Mouse (Mus musculus) embryonic fibroblast, embryonic 13.5 days (primary cell): Measurements from ENCODE around the gene Tpm3. TPM values are rescaled to one million over a fixed set of nuclear protein-coding genes. Genes with fewer than 3 reads are reported as not detected.

Experiments used
- H3K27ac ChIP-seq: 2 replicates; pipeline ENCODE4 v1.5.1; 2012; ENCODE audit warnings: low read length, control low read depth, inconsistent platforms; ENCODE audit not compliant: insufficient read depth
- H3K4me1 ChIP-seq: 2 replicates; pipeline ENCODE4 v1.6.1; 2011; ENCODE audit warnings: low read length; ENCODE audit not compliant: control insufficient read depth, insufficient read depth
- H3K4me3 ChIP-seq: 2 replicates; pipeline ENCODE4 v1.5.1; 2011; ENCODE audit warnings: mild to moderate bottlenecking, control low read depth, low read length; ENCODE audit not compliant: insufficient read depth
- CTCF ChIP-seq: IDR thresholded peaks from 2 replicates; pipeline ENCODE4 v1.5.1; 2011; ENCODE audit warnings: mild to moderate bottlenecking, control low read depth, low read length, moderate library complexity, borderline replicate concordance; ENCODE audit not compliant: insufficient read depth
- POLR2A ChIP-seq: IDR thresholded peaks from 2 replicates; pipeline ENCODE4 v1.6.1; 2011; ENCODE audit warnings: low read depth, mild to moderate bottlenecking, control low read depth, low read length, moderate library complexity
- polyA plus RNA-seq: library from polyadenylated mRNA; stranded (reverse); fragments of >200 nt; gene quantifications from 2 replicates; pipeline ENCODE4 v1.2.4, GENCODE M21; 2011; ENCODE audit warnings: low read depth; ENCODE audit not compliant: missing spikeins, insufficient read length

Gene Tpm3
- polyA plus RNA-seq, 1 experiment = 498 TPM

- no peak overlapping the region for H3K4me3 ChIP-seq
- no peak for TF ChIP-seq POLR2A
- TF ChIP-seq CTCF = no peak
- no peak overlapping the region for H3K27ac ChIP-seq
- H3K4me1 ChIP-seq = no peaks in the 10 kb centered on the region
Observed at GRCm38 (mm10) chr3:90133331-90133730, 60.9 kb downstream of the Tpm3 start.

GRCm38 (mm10) chr3:90134483-90134882, 62.0 kb downstream of the Tpm3 start:
- H3K27ac ChIP-seq = no peak overlapping the region
- no peak overlapping the region for H3K4me3 ChIP-seq
- TF ChIP-seq CTCF = no peak
- no peak for TF ChIP-seq POLR2A
- no peaks in the 10 kb centered on the region for H3K4me1 ChIP-seq

GRCm38 (mm10) chr3:90134993-90135392, 62.5 kb downstream of the Tpm3 start:
- TF ChIP-seq CTCF (no peak), POLR2A (no peak)
- H3K4me1 ChIP-seq = no peaks in the 10 kb centered on the region
- H3K27ac ChIP-seq = no peak overlapping the region
- H3K4me3 ChIP-seq = no peak overlapping the region

- no peak for TF ChIP-seq CTCF
- no peak for TF ChIP-seq POLR2A
- H3K4me3 ChIP-seq = no peak overlapping the region
- no peak overlapping the region for H3K27ac ChIP-seq
- no peaks in the 10 kb centered on the region for H3K4me1 ChIP-seq
Observed at GRCm38 (mm10) chr3:90136660-90137059, 64.2 kb downstream of the Tpm3 start.

GRCm38 (mm10) chr3:90137606-90138005, 65.2 kb downstream of the Tpm3 start:
- Histone ChIP-seq H3K27ac (no peak overlapping the region), H3K4me1 (no peaks in the 10 kb centered on the region), H3K4me3 (no peak overlapping the region)
- TF ChIP-seq CTCF = no peak
- no peak for TF ChIP-seq POLR2A

GRCm38 (mm10) chr3:90139962-90140361, 67.5 kb downstream of the Tpm3 start:
- no peak for TF ChIP-seq CTCF
- Histone ChIP-seq H3K27ac (no peak overlapping the region), H3K4me1 (no peaks in the 10 kb centered on the region), H3K4me3 (no peak overlapping the region)

GRCm38 (mm10) chr3:90145461-90145860, 73.0 kb downstream of the Tpm3 start:
- Histone ChIP-seq H3K27ac (no peak overlapping the region), H3K4me1 (no peaks in the 10 kb centered on the region), H3K4me3 (no peak overlapping the region)
- TF ChIP-seq POLR2A (no peak), CTCF (no peak)

- no peak for TF ChIP-seq POLR2A
- no peak for TF ChIP-seq CTCF
- Histone ChIP-seq H3K27ac (no peak overlapping the region), H3K4me3 (no peak overlapping the region), H3K4me1 (no peaks in the 10 kb centered on the region)
Observed at GRCm38 (mm10) chr3:90146651-90147050, 74.2 kb downstream of the Tpm3 start.

Other genes starting within 250 kb of the Tpm3 start
- 0.17 TPM in 1 of 2 replicates, not detected in the other for gene She, start 241.3 kb upstream of the Tpm3 start, polyA plus RNA-seq
- 1.9 and 2.3 TPM in 2 replicates for gene Il6ra, start 159.5 kb upstream of the Tpm3 start, polyA plus RNA-seq
- 109 and 120 TPM in 2 replicates for gene Atp8b2, start 109.1 kb upstream of the Tpm3 start, polyA plus RNA-seq
- 132 and 163 TPM in 2 replicates for gene Hax1, start 73.9 kb upstream of the Tpm3 start, polyA plus RNA-seq
- 110 and 114 TPM in 2 replicates for gene 4933434E20Rik, start 21.0 kb upstream of the Tpm3 start, polyA plus RNA-seq
- 241 and 256 TPM in 2 replicates for gene Ubap2l, start 20.0 kb upstream of the Tpm3 start, polyA plus RNA-seq
- gene Nup210l, start 31.5 kb downstream of the Tpm3 start, polyA plus RNA-seq = 0.86 and 0.99 TPM in 2 replicates
- 36.9 and 264 TPM in 2 replicates for gene Rps27, start 141.0 kb downstream of the Tpm3 start, polyA plus RNA-seq
- gene Rab13, start 141.0 kb downstream of the Tpm3 start, polyA plus RNA-seq = 32.1 and 33.5 TPM in 2 replicates
- 47.1 and 47.5 TPM in 2 replicates for gene Jtb, start 158.9 kb downstream of the Tpm3 start, polyA plus RNA-seq
- gene Creb3l4, start 170.9 kb downstream of the Tpm3 start, polyA plus RNA-seq = 2.0 and 2.3 TPM in 2 replicates
- 253 and 312 TPM in 2 replicates for gene Slc39a1, start 175.5 kb downstream of the Tpm3 start, polyA plus RNA-seq
- 29.5 and 34.3 TPM in 2 replicates for gene Crtc2, start 181.5 kb downstream of the Tpm3 start, polyA plus RNA-seq
- 6.8 and 10.3 TPM in 2 replicates for gene Dennd4b, start 192.5 kb downstream of the Tpm3 start, polyA plus RNA-seq
- gene Gatad2b, start 220.5 kb downstream of the Tpm3 start, polyA plus RNA-seq = 63.1 and 70.0 TPM in 2 replicates